ENCODE assay signal across 22 mouse cellular contexts in genomic region chr14:55221707-55222106, GRCm38 (mm10). TPM values are rescaled to one million over a fixed set of nuclear protein-coding genes. Genes with fewer than 3 reads are reported as not detected.
"Had no signal": no experiment of that assay in that cellular context is flagged by ENCODE, and none has a peak within 500 bp of the region (broad histone marks: within the 10 kb centered on the region; RNA-seq: fewer than 3 reads in every experiment).

Gene Dhrs2 (plus strand): TSS chr14:55222007.

- H3K9ac ChIP-seq: kidney, embryonic 15.5 days; liver, embryonic 12.5 days; liver, embryonic 15.5 days; lung, embryonic 15.5 days had no signal

- ATAC-seq: liver, embryonic 12.5 days had no signal

- H3K4me1 ChIP-seq: kidney, embryonic 15.5 days; liver, embryonic 12.5 days; liver, embryonic 15.5 days; midbrain, embryonic 10.5 days had no signal

- H3K4me3 ChIP-seq: kidney, embryonic 15.5 days; left cerebral cortex, adult 2 months; liver, embryonic 12.5 days; liver, embryonic 15.5 days; lung, embryonic 15.5 days; midbrain, embryonic 10.5 days had no signal

- DNase-seq: kidney, adult 11 months; kidney, adult 8-10 months; kidney, postnatal 10 days; kidney, postnatal 36 days; layer of hippocampus, postnatal 36 days; liver; lung, adult 18-20 months; lung, postnatal 10 days; lung, postnatal 4 days; midbrain, embryonic 14.5 days; thymus, adult 2 months; thymus, postnatal 14 days; thymus, postnatal 4 days had no signal

- H3K27ac ChIP-seq: kidney, embryonic 15.5 days; left cerebral cortex, adult 2 months; liver, embryonic 12.5 days; liver, embryonic 15.5 days; lung, embryonic 15.5 days; midbrain, embryonic 10.5 days; stomach, postnatal 0 days had no signal

- H3K4me2 ChIP-seq: kidney, embryonic 15.5 days; liver, embryonic 12.5 days; liver, embryonic 15.5 days; lung, embryonic 15.5 days had no signal

- H3K27me3 ChIP-seq: kidney, embryonic 15.5 days; liver, embryonic 12.5 days; liver, embryonic 15.5 days; lung, embryonic 15.5 days had no signal

- H3K36me3 ChIP-seq: kidney, embryonic 15.5 days; liver, embryonic 12.5 days; liver, embryonic 15.5 days; lung, embryonic 15.5 days; midbrain, embryonic 10.5 days had no signal

- H3K9me3 ChIP-seq: kidney, embryonic 15.5 days; liver, embryonic 12.5 days; liver, embryonic 15.5 days; lung, embryonic 15.5 days; midbrain, embryonic 10.5 days had no signal

RNA-seq across cellular contexts. Expression of gene Dhrs2, which starts in this region (rescaled TPM):
- polyA plus RNA-seq: liver, embryonic 12.5 days; liver, embryonic 15.5 days; lung, embryonic 15.5 days; midbrain, embryonic 10.5 days; neural tube, embryonic 11.5 days; small intestine, adult 2 months had no signal
